Mouse (Mus musculus): ENCODE results near the gene Zfyve28. TPM values are rescaled to one million over a fixed set of nuclear protein-coding genes. Genes with fewer than 3 reads are reported as not detected.

The Zfyve28 gene
- total and polyA plus RNA-seq, 3 experiments, result 0.12 to 0.14 TPM; not detected in 1

- Histone ChIP-seq H3K27me3 (ENCODE audit: control insufficient read depth in 1 of 2, insufficient read depth in 2 of 2, low read length in 2 of 2) (peaks cover 8 to 13% of the 10 kb centered on the region in 2 experiments; a peak in 3 of 4 replicates), H3K27ac (ENCODE audit: control insufficient read depth, low read depth, low read length) (no peak overlapping the region), H3K9me3 (replicated peaks; ENCODE audit: insufficient read depth, low read length) (no peaks in the 10 kb centered on the region), H3K4me3 (ENCODE audit: control insufficient read depth in 1 of 2, insufficient read depth in 1 of 2, low read depth in 2 of 2, low read length in 2 of 2) (no peak overlapping the region), H3K9ac (ENCODE audit: control insufficient read depth, low read depth, low read length, poor library complexity, severe bottlenecking) (no peak overlapping the region), H3K4me1 (ENCODE audit: control insufficient read depth in 1 of 2, insufficient read depth in 2 of 2, low read length in 2 of 2) (no peaks in the 10 kb centered on the region), H3K79me2 (ENCODE audit: control insufficient read depth, insufficient read depth, low read length, poor library complexity) (no peaks in the 10 kb centered on the region), H3K36me3 (ENCODE audit: control insufficient read depth in 1 of 2, insufficient read depth in 2 of 2, low read length in 2 of 2) (no peaks in the 10 kb centered on the region)
- no peak for TF ChIP-seq ZKSCAN1 (IDR thresholded peaks at IDR 0.05; ENCODE audit: low read depth, low read length)
- no peak for TF ChIP-seq E2F4 (IDR thresholded peaks at IDR 0.05; ENCODE audit: borderline replicate concordance, low read depth, low read length)
- TF ChIP-seq ELF1 (IDR thresholded peaks at IDR 0.05; ENCODE audit: low read depth, low read length), result no peak
- no peak for TF ChIP-seq HCFC1 (IDR thresholded peaks at IDR 0.05; ENCODE audit: low read depth, low read length)
- no peak for TF ChIP-seq MAFK (IDR thresholded peaks at IDR 0.05; ENCODE audit: borderline replicate concordance, low read depth, low read length)
- no peak for TF ChIP-seq POLR2AphosphoS2 (IDR thresholded peaks at IDR 0.05; ENCODE audit: low read length)
- no peak for TF ChIP-seq GATA1 (IDR thresholded peaks at IDR 0.05; ENCODE audit: low read depth, low read length)
- no peak for TF ChIP-seq SMC3 (IDR thresholded peaks at IDR 0.05; ENCODE audit: low read depth, low read length)
- TF ChIP-seq RCOR1 (IDR thresholded peaks at IDR 0.05; ENCODE audit: low read depth, low read length), result no peak
- no peak for TF ChIP-seq USF1 (IDR thresholded peaks at IDR 0.05; ENCODE audit: low read depth, low read length)
- no peak for TF ChIP-seq TBP (IDR thresholded peaks at IDR 0.05; ENCODE audit: low read depth, low read length)
- no peak for TF ChIP-seq EP300 (IDR thresholded peaks at IDR 0.05; ENCODE audit: low read depth in 1 of 2, low read length in 2 of 2)
- TF ChIP-seq ZC3H11A (IDR thresholded peaks at IDR 0.05; ENCODE audit: low read depth, low read length), result no peak
- TF ChIP-seq MYB (IDR thresholded peaks at IDR 0.05; ENCODE audit: low read depth, low read length), result no peak
- TF ChIP-seq JUND (IDR thresholded peaks at IDR 0.05; ENCODE audit: low read depth, low read length), result no peak
- TF ChIP-seq BHLHE40 (IDR thresholded peaks at IDR 0.05; ENCODE audit: borderline replicate concordance, low read depth, low read length), result no peak
- no peak for TF ChIP-seq MXI1 (IDR thresholded peaks at IDR 0.05; ENCODE audit: low read depth, low read length)
- TF ChIP-seq USF2 (IDR thresholded peaks at IDR 0.05; ENCODE audit: borderline replicate concordance in 1 of 2, insufficient read depth in 1 of 2, low read depth in 1 of 2, low read length in 2 of 2), result no peak
- no peak for DNase-seq (ENCODE audit: low read depth, low spot score)
These were observed 1.0 kb downstream of the Zfyve28 start for GRCm38 (mm10) chr5:34287001-34287837.

DNA sequence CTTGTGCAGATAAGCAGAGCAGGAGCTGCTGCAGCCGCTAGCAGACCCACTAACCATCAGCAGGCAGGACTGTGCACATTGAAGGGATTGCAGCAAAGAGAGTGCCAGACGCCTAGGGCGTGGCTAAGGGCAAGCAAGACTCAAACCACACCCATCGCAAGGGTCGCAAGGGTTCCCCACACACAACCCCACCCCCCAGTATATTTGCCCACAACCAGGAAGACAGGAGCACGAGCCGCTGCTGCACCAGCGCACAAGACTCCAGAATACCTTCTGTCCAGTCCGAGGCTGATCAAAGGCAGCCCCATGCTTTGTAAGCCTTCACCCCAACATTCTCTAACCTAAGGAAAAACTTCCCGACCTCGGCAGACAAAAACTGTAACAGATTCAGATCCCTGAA, 1.7 kb downstream of the Zfyve28 start:
- Histone ChIP-seq H3K4me3 (ENCODE audit: control insufficient read depth in 1 of 2, insufficient read depth in 1 of 2, low read depth in 2 of 2, low read length in 2 of 2) (no peak overlapping the region), H3K79me2 (ENCODE audit: control insufficient read depth, insufficient read depth, low read length, poor library complexity) (no peaks in the 10 kb centered on the region), H3K9me3 (replicated peaks; ENCODE audit: insufficient read depth, low read length) (no peaks in the 10 kb centered on the region), H3K9ac (ENCODE audit: control insufficient read depth, low read depth, low read length, poor library complexity, severe bottlenecking) (no peak overlapping the region), H3K27me3 (ENCODE audit: control insufficient read depth in 1 of 2, insufficient read depth in 2 of 2, low read length in 2 of 2) (peaks cover 5 to 11% of the 10 kb centered on the region in 2 experiments; a peak in 3 of 4 replicates), H3K4me1 (ENCODE audit: control insufficient read depth in 1 of 2, insufficient read depth in 2 of 2, low read length in 2 of 2) (no peaks in the 10 kb centered on the region), H3K27ac (ENCODE audit: control insufficient read depth, low read depth, low read length) (no peak overlapping the region), H3K36me3 (ENCODE audit: control insufficient read depth in 1 of 2, insufficient read depth in 2 of 2, low read length in 2 of 2) (no peaks in the 10 kb centered on the region)
- no peak for DNase-seq (ENCODE audit: low read depth, low spot score)
- TF ChIP-seq CHD2 (IDR thresholded peaks at IDR 0.05; ENCODE audit: low read length), result no peak
- no peak for TF ChIP-seq POLR2AphosphoS5 (IDR thresholded peaks at IDR 0.05; ENCODE audit: borderline replicate concordance, low read depth, low read length)
- no peak for TF ChIP-seq POLR2A (IDR thresholded peaks at IDR 0.05; ENCODE audit: control insufficient read depth in 1 of 2, insufficient read depth in 1 of 2, low read depth in 1 of 2, low read length in 2 of 2, poor library complexity in 1 of 2)
- TF ChIP-seq TBP (IDR thresholded peaks at IDR 0.05; ENCODE audit: low read depth, low read length), result no peak
- TF ChIP-seq CHD1 (IDR thresholded peaks at IDR 0.05; ENCODE audit: low read depth, low read length), result no peak
- TF ChIP-seq CTCF (IDR thresholded peaks at IDR 0.05 in 2 of 3, conservative IDR thresholded peaks at IDR 0.05 in 1 of 3; ENCODE audit: control insufficient read depth in 1 of 3, insufficient read depth in 1 of 3, low read depth in 2 of 3, low read length in 3 of 3, poor library complexity in 1 of 3, severe bottlenecking in 1 of 3), result no peak
- no peak for TF ChIP-seq TAL1 (IDR thresholded peaks at IDR 0.05; ENCODE audit: low read length)

Measured in MEL (cell line).